Mouse (Mus musculus) embryonic facial prominence, embryonic 10.5 days (tissue): ENCODE measurements at regions not wholly inside any gene's neighbourhood (a gene's known extent, or its start where the extent isn't known, plus 50 kb on each side); places are given as distances from the start of the nearest gene placed in this dataset.

Experiments
- DNase-seq: peaks from one replicate; pipeline ENCODE4 v3.0.0-alpha.2; 2017; ENCODE audit warnings: low spot score
- H3K27ac ChIP-seq: fragments of 300-500 bp; sonication (generic); replicated peaks from 2 replicates; pipeline ENCODE4 v1.5.1; 2016; ENCODE audit warnings: mild to moderate bottlenecking
- H3K27me3 ChIP-seq: fragments of 300-500 bp; sonication (generic); replicated peaks from 2 replicates; pipeline ENCODE4 v1.6.1; 2016; ENCODE audit warnings: low read depth, mild to moderate bottlenecking; ENCODE audit not compliant: poor library complexity, severe bottlenecking
- H3K36me3 ChIP-seq: fragments of 300-500 bp; sonication (generic); replicated peaks from 2 replicates; pipeline ENCODE4 v1.6.1; 2016; ENCODE audit warnings: mild to moderate bottlenecking, moderate library complexity
- H3K4me1 ChIP-seq: fragments of 300-500 bp; sonication (generic); 2 replicates; pipeline ENCODE4 v1.6.1; 2016
- H3K4me3 ChIP-seq: fragments of 300-500 bp; sonication (generic); 2 replicates; pipeline ENCODE4 v1.5.1; 2016; ENCODE audit warnings: mild to moderate bottlenecking, moderate library complexity
- H3K9me3 ChIP-seq: fragments of 300-500 bp; sonication (generic); 2 replicates; pipeline ENCODE4 v1.6.1; 2016; ENCODE audit warnings: mild to moderate bottlenecking
- WGBS: fragments of 180-500 bp; shearing (Covaris S2); methylation state at CpG from one replicate; pipeline ENCODE4 v1.1.7; 2016; 5-methylcytosine and 5-hydroxymethylcytosine counted together

DNA sequence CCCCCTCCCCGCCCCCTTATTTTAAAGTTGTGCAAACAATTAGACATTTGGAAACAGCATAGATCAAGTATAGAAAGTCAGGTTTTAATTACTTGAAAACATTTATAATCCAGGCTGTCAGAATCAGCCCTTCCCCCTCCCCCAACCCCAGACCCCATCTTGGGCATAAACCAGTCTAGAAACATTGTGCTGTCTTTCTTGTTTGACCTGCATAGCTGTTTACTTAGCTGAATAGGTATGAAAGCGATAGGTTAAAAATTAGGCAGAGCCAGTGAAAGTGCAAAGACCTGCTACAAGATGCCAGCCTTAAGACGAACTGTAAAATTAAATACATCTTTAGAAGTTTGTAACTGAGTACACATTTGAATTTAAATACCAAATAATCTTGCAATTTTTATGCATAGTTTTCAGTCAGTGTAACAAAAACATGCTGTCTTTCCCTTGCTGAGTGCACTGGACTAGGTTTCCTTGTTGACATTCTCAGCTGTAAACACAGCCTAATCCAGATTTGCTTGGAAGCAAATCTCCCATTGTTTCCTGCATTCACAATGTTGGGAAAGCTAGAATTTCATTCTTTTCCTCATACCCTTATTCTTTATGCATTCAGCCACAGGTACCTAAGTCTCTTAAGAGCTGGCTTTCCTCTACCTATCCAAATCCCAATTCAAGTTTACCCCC, 234.2 kb upstream of the Tbx18 start:
- Histone ChIP-seq H3K27ac (no peak overlapping the region), H3K4me1 (peaks cover 11% of the 10 kb centered on the region), H3K4me3 (no peak overlapping the region), H3K9me3 (no peaks in the 10 kb centered on the region), H3K27me3 (no peaks in the 10 kb centered on the region), H3K36me3 (no peaks in the 10 kb centered on the region)
- DNase-seq: no peak
- 64% methylated on average over 3 of the region's 3 CpGs for WGBS

DNA sequence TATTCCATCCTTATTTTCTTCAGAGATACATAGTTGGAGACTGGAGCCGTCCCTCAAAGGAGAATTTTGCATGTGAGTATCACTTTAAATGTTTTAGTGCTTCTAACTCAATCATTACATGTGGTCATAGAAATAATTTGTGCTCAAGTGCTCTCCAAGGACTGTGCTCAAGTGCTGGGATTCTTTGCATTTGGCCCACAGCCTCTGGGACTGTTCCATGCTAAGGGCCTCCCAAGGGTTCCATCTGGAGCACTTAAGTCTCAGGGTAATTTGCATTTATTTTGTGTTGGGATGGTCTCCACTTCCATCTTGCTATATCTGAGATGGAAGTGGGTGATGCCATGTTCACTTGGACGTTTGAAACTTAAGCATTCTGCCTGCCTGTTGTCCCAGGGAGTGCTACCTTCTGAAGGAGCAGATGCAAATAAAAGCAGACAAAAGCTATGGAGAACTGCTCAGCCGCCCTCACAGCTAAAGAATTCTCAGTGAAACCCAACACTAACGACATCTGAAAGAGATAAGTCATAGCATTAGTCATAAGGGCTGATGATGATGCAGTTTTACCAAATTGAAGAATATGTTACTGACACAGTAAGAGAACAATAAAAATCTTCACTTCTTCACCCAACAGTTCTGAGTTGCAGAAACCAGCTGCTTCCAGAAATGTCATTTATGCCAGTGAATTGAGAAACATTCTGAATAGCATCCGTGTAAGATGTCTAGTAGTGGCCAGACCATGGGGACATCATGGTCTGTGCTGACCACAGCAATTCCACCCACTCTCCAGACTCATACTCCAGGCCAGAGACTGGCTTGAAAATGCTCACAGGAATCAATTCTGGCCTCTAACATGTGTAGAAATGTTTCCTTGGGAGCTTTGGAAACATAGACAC, 237.4 kb upstream of the Tbx18 start:
- WGBS: 65% methylated on average over 5 of the region's 5 CpGs
- Histone ChIP-seq H3K4me1 (peaks cover 11% of the 10 kb centered on the region), H3K36me3 (no peaks in the 10 kb centered on the region), H3K4me3 (no peak overlapping the region), H3K9me3 (no peaks in the 10 kb centered on the region), H3K27me3 (no peaks in the 10 kb centered on the region), H3K27ac (no peak overlapping the region)
- DNase-seq: no peak

DNA sequence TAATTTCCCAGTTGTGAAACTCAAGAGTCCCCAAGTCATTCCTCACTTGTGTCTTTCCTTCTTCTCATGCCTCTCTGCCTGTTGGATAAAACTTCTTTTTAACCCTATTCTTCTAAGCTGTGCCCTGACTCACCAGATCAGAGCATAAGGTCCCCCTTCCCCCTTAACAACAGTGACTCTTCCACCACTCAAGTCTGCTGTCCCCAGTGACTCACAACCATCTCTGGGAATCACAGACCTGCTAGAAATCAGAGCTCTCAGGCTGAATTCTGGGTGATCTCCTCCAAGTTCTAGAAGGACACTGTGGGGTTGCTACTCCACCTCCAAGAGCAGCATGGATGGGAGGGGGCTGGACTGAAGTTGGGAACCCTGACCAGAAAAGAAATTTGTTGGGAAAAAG, 239.5 kb upstream of the Tbx18 start:
- Histone ChIP-seq H3K27ac (no peak overlapping the region), H3K9me3 (no peaks in the 10 kb centered on the region), H3K36me3 (no peaks in the 10 kb centered on the region), H3K4me3 (no peak overlapping the region), H3K4me1 (no peaks in the 10 kb centered on the region), H3K27me3 (no peaks in the 10 kb centered on the region)
- no peak for DNase-seq

DNA sequence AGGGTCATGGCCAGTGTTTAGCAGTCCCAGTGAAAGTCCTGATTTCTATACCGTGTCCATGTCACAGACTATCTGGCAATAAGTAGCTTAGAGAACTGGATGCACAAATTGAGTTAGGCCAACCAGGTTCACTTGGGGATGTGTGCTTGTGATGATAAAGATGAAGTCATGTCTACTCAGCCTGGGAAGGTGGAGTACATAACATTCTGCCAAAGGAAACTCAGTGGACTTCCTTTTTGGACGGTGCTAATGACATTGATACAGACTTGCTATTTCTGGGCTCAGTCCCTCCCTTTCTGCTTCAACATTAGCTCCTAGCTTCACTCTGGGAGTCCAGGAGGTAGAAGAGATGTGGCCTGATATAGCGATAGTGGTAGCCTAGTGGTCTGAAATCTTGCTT, 240.7 kb upstream of the Tbx18 start:
- H3K9me3 ChIP-seq: no peaks in the 10 kb centered on the region
- WGBS: 89% methylated on average over 3 of the region's 3 CpGs
- H3K4me3 ChIP-seq: no peak overlapping the region
- no peaks in the 10 kb centered on the region for H3K27me3 ChIP-seq
- H3K27ac ChIP-seq: no peak overlapping the region
- no peak for DNase-seq
- H3K36me3 ChIP-seq: no peaks in the 10 kb centered on the region
- no peaks in the 10 kb centered on the region for H3K4me1 ChIP-seq

DNA sequence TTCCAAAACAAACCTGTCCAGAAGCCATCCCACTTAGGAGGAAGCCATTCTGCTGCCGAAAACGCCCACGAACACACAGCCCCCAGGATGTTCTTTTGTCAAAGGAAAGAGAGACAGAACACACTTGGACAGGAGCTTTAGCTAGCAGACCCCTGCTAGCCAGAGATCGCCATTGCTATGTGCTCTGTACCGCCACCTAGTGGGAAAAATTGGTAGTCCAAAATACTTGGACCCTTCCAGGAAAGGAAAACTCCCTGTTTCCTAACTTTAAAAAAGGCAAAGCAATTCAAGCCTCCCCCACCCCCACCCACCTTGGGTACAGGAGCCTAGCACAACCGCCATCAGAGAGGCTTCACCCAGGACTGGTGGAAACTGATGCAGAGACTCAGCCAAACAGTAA, 242.5 kb upstream of the Tbx18 start:
- H3K4me3 ChIP-seq: no peak overlapping the region
- no peaks in the 10 kb centered on the region for H3K36me3 ChIP-seq
- 35% methylated on average over 6 of the region's 6 CpGs for WGBS
- no peak overlapping the region for H3K27ac ChIP-seq
- no peaks in the 10 kb centered on the region for H3K4me1 ChIP-seq
- H3K9me3 ChIP-seq: no peaks in the 10 kb centered on the region
- H3K27me3 ChIP-seq: no peaks in the 10 kb centered on the region
- peak; percentile 52 for DNase-seq

DNA sequence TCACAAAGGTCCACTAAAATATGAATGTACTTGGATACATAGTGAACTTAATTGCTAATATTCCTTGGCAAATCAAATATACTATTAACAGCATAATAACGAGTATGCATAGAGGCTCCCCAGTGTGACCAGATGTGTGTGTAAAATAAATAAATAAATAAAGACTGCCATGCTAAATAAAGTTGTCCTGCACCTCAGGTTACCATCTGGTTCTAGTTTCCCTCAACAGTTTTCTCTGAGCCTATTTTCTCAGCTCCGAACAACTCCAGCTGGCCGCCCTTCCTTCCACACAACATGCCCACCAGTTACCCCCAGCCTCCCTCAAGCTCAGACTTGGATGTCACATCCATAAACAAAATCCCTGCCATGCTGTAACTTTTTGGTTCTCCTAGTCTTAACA, 253.8 kb upstream of the Tbx18 start:
- H3K27me3 ChIP-seq: no peaks in the 10 kb centered on the region
- H3K4me1 ChIP-seq: no peaks in the 10 kb centered on the region
- H3K9me3 ChIP-seq: no peaks in the 10 kb centered on the region
- 43% methylated on average over 3 of the region's 3 CpGs for WGBS
- no peaks in the 10 kb centered on the region for H3K36me3 ChIP-seq
- DNase-seq: peak; percentile 55
- H3K27ac ChIP-seq: no peak overlapping the region
- H3K4me3 ChIP-seq: no peak overlapping the region

DNA sequence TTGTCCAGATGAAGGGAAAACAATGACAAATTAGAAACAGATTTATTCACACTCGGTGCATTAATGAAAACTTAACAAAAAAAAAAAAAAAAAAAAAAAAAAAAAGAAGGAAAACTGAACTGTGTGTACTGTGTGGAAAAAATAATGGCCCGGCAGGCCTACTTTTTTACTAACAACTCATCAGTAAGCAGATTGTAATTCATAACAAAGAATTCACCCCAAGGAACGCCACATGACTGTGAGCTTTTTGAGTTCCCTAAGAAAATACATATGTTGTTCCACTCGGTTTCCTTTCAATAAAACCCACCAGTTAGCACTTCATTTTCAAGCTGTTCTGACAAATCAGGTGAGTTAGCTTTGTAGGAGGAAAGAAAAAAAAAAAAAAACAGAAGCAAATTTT, 254.4 kb upstream of the Tbx18 start:
- WGBS: 50% methylated on average over 4 of the region's 4 CpGs
- Histone ChIP-seq H3K36me3 (no peaks in the 10 kb centered on the region), H3K4me1 (no peaks in the 10 kb centered on the region), H3K9me3 (no peaks in the 10 kb centered on the region), H3K27me3 (no peaks in the 10 kb centered on the region), H3K4me3 (no peak overlapping the region), H3K27ac (no peak overlapping the region)
- DNase-seq: no peak

DNA sequence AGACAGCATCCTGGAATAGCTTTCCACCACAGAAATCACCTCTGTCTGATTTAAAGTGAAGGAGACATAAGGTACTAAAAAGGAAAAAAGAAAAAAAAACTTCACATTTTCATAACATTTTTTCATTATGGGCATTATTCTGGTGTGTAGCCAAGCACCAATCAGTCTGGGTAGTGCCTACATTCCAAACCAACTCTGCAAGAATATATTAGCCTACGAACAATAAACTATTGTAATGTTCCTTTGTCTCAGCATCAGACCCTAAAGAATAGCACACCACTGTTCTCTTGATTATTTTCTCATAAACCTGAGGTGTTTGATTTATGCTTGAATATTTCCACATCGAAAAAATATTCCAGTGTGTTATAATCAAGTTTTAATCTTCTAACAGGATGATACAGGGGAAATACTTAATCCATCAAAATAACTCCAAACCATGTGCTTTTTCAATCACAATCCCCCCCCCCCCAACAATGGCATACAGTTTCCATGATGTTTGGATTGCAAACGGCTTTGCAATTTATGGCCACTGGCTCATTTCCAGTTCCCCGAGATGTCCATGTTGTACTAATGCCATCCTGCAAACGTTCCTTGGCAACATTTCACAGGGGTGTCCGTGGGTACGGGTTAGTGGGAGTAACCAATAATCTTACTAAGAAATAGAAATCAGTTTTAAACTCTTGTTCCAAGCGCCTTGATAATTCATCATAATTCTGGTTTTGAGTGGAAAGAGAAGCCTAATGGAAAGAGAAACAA, 275.1 kb upstream of the Tbx18 start:
- Histone ChIP-seq H3K27me3 (no peaks in the 10 kb centered on the region), H3K4me3 (no peak overlapping the region), H3K27ac (no peak overlapping the region), H3K9me3 (no peaks in the 10 kb centered on the region), H3K36me3 (no peaks in the 10 kb centered on the region), H3K4me1 (no peaks in the 10 kb centered on the region)
- WGBS: 91% methylated on average over 8 of the region's 8 CpGs
- DNase-seq: no peak

DNA sequence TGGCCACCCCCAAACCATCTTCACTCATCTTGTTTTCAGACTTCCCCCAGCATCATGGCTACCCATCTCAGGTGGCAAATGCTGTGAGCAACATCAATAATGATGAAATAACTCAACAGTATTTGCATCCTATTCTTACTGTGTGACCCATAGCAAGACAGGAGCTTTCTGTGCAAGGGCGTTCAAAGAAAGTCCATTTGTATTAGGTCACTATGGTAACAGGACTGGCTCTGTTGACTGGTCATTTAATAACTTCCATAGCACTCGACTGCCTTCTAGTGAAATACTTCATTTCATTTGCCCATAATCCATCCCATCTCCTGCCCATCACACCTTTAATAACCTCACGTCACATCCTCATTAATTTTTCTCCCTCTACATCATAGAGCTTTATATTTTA, 292.7 kb upstream of the Tbx18 start:
- H3K27ac ChIP-seq: no peak overlapping the region
- H3K9me3 ChIP-seq: no peaks in the 10 kb centered on the region
- no peaks in the 10 kb centered on the region for H3K36me3 ChIP-seq
- no peak overlapping the region for H3K4me3 ChIP-seq
- no peak for DNase-seq
- no peaks in the 10 kb centered on the region for H3K27me3 ChIP-seq
- 87% methylated on average over 3 of the region's 3 CpGs for WGBS
- H3K4me1 ChIP-seq: no peaks in the 10 kb centered on the region

DNA sequence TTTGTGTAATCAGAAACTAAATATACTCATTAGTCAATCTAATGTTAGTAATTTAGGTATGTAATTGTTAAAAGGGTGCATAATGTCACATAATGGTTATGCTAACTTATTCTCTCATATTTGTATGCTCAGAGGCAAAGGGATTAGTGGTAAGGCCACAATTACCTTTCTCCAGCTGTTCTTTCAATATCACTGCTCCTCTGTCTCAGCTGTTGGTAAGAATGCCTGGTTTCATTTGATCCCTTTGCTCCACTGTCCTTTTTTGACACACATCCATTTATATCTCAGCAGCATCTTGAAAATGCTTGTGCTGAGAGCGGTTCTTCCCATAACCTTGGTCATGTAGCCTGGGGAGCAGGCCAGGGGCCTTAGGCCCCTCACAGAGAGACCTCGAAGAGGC, 294.9 kb upstream of the Tbx18 start:
- Histone ChIP-seq H3K27me3 (no peaks in the 10 kb centered on the region), H3K27ac (no peak overlapping the region), H3K9me3 (no peaks in the 10 kb centered on the region), H3K4me1 (no peaks in the 10 kb centered on the region), H3K36me3 (no peaks in the 10 kb centered on the region), H3K4me3 (no peak overlapping the region)
- WGBS: 71% methylated on average over 2 of the region's 2 CpGs
- no peak for DNase-seq

DNA sequence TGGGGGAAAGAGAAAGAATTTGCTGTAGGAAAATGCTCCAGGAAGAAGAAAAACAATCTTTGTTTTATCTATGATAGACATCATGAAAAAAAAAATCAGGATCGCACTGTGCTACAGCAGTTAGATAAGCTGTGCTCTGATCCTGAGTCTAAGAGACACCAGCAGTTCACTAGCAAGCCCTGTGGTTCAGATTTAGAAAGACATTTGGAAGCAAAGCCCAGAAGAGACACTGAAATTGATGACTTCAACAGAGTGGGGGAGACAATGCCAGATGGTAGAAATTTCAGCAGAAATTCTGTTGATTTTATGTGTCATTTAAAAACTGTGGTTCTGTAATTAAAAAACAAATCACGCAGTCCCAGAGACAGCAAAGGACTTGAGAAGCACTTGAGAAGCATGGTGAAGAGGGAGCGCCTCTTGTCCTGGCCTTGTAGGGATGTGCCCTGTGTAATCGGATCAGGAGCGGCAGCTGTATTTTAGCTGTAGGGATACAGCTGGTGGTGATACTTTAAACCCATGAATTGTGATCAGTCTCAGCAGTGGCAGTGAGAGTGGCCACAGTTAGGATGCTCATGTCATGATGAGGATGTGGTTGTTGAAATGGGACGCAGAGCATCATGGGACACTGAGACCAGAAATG, 296.4 kb upstream of the Nt5e start:
- 87% methylated on average over 6 of the region's 6 CpGs for WGBS
- Histone ChIP-seq H3K4me1 (no peaks in the 10 kb centered on the region), H3K27me3 (no peaks in the 10 kb centered on the region), H3K9me3 (no peaks in the 10 kb centered on the region), H3K36me3 (no peaks in the 10 kb centered on the region), H3K27ac (no peak overlapping the region), H3K4me3 (no peak overlapping the region)
- no peak for DNase-seq

DNA sequence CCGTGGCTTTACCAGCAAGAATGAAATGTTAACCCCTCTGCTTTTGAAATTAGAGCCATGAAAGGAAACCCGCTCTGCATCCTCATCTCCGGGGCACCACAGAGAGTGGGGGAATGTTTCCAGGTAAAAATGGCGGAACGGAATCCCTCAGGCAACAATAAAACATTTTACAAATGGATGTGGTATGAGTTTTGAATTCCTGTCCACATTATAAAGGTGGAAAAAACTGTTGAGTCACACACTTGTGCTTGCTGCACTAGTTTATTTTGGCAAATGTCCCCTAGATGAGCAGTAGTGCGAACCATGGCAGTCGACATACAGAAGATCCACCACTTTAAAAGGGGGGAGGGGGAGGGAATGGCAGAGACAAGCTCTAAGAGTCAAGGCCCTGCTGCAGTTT, 289.4 kb upstream of the Nt5e start:
- no peak overlapping the region for H3K27ac ChIP-seq
- H3K4me1 ChIP-seq: no peaks in the 10 kb centered on the region
- DNase-seq: no peak
- no peaks in the 10 kb centered on the region for H3K36me3 ChIP-seq
- no peaks in the 10 kb centered on the region for H3K27me3 ChIP-seq
- H3K9me3 ChIP-seq: no peaks in the 10 kb centered on the region
- no peak overlapping the region for H3K4me3 ChIP-seq
- WGBS: 91% methylated on average over 7 of the region's 7 CpGs
